Mouse (Mus musculus) embryonic fibroblast, embryonic 13.5 days (primary cell): ENCODE measurements around the gene Cdc14a. TPM values are rescaled to one million over a fixed set of nuclear protein-coding genes. Genes with fewer than 3 reads are reported as not detected.

Experiments used
- H3K27ac ChIP-seq: 2 replicates; pipeline ENCODE4 v1.5.1; 2012; ENCODE audit warnings: low read length, control low read depth, inconsistent platforms; ENCODE audit not compliant: insufficient read depth
- H3K4me1 ChIP-seq: 2 replicates; pipeline ENCODE4 v1.6.1; 2011; ENCODE audit warnings: low read length; ENCODE audit not compliant: control insufficient read depth, insufficient read depth
- H3K4me3 ChIP-seq: 2 replicates; pipeline ENCODE4 v1.5.1; 2011; ENCODE audit warnings: mild to moderate bottlenecking, control low read depth, low read length; ENCODE audit not compliant: insufficient read depth
- CTCF ChIP-seq: IDR thresholded peaks from 2 replicates; pipeline ENCODE4 v1.5.1; 2011; ENCODE audit warnings: mild to moderate bottlenecking, control low read depth, low read length, moderate library complexity, borderline replicate concordance; ENCODE audit not compliant: insufficient read depth
- POLR2A ChIP-seq: IDR thresholded peaks from 2 replicates; pipeline ENCODE4 v1.6.1; 2011; ENCODE audit warnings: low read depth, mild to moderate bottlenecking, control low read depth, low read length, moderate library complexity
- polyA plus RNA-seq: library from polyadenylated mRNA; stranded (reverse); fragments of >200 nt; gene quantifications from 2 replicates; pipeline ENCODE4 v1.2.4, GENCODE M21; 2011; ENCODE audit warnings: low read depth; ENCODE audit not compliant: missing spikeins, insufficient read length

The Cdc14a gene
- polyA plus RNA-seq, 1 experiment = 2.6 TPM

DNA sequence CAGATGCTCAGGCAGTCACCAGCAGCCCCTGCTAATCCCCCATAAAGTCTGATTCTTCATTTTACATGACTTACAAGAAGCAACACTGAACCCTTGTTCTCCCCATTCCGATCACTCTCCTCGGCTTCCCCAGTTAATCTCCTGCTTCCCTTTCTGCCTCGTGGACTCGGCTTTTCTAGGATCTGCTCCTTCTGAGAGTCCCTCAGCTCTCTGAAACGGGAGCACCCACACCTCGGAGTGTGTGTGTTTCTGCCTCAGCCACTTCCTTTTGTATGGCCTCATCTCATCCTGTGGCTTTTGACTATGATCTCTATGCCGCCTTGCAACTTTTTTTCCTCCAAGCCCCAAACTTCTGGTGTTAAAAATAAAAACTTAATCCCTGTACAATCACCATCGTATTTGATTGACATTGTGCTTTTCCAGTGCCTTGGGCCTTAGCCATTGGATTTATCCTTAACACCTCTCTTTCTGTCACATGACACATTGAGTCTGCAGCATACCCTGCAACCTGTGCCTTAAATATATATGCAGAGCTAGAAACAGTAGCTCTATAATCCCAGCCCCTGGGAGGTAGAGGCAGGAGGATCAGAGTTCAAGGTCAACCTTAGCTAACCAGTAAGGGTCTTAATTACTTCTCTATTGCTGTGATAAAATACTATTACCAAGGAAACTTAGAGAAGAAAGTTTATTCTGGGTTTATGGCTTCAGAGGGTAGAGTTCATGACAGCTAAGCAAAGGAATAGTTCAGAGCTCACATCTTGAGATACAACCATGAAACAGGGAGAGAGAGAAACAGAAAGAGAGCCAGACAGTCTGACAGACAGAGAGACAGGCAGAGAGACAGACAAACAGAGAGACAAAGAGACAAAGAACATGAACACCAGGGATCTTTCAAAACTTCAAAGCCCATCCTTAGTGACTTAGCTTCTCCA is 16.5 kb upstream of the Cdc14a start:
- no peak for TF ChIP-seq POLR2A
- no peak for TF ChIP-seq CTCF
- no peak overlapping the region for H3K27ac ChIP-seq
- no peaks in the 10 kb centered on the region for H3K4me1 ChIP-seq
- H3K4me3 ChIP-seq = no peak overlapping the region

DNA sequence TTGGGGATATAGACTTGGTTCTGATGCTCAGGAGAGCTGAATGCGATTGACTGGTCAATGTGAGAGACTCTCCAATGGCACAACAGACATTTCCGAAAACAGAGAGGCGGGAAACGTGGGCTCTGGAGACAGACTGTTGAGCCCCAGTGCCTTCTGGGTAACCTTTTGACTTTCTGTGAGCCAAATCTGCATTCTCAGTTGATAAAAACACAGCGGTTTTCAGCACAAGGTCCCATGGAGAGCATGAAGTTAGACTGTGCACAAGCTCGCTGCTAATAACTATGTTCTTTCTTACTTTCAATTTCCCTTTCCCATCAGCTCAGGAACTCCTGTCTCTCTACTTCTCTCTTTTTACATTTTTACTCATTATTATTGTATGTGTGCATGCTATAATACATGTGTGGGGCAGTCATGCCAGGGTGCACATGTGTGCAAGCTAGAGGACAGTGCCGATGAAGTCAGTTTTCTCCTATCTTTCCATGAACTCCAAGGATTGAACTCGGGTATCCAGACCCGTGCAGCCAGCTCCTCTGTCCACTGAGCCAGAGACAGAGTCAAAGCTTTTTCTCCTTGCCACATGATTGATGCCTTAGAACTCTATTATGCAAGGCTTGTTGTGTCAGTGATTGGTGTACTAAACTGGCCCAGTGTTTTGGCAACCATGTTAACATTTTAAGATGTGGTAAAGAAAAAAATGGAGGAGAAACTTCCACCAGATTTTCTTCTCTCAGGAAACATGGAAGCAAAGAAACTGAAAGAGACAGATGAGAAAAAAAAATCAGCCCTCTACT is 13.2 kb upstream of the Cdc14a start:
- H3K4me3 ChIP-seq = no peak overlapping the region
- TF ChIP-seq CTCF (no peak), POLR2A (no peak)
- H3K27ac ChIP-seq = no peak overlapping the region
- no peaks in the 10 kb centered on the region for H3K4me1 ChIP-seq

DNA sequence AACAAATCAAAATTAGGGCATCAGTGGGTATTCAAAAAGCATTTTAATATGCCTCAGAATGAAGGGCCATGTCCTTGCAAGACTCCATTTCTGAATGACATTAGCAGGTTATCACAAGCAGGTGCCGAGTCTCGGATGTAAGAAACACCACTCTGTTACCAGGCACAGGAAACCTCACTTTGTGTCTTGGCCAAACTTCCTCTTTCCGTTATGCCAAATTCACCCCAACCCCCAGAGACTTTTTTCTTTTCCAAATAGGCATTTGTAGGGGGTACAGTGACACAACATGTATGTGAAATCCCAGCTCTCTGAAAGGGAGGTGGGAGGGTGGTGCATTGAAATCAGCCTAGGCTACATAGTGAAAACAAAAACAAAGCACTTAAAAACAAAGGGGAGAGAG is 12.3 kb upstream of the Cdc14a start:
- no peak overlapping the region for H3K4me3 ChIP-seq
- no peaks in the 10 kb centered on the region for H3K4me1 ChIP-seq
- no peak overlapping the region for H3K27ac ChIP-seq
- TF ChIP-seq POLR2A = no peak
- TF ChIP-seq CTCF = no peak

DNA sequence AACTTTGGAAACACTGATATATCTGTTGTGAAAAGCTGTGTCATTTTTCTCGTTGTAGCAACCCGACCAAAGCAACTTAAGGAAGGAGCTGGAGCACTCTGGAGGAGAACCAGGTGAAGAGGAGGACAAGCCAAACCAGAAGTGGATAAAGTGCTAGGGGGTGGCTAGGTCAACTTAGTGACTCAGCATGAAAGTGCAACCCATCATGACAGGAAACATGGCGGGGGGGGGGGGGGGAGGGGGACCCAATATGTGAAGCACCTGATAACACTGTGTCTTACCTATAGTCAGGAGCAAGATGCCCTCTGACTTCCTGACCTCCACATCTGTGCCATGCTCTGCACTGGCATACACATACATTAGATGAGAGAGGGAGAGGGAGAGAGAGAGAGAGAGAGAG is 10.9 kb upstream of the Cdc14a start:
- no peaks in the 10 kb centered on the region for H3K4me1 ChIP-seq
- TF ChIP-seq POLR2A = no peak
- TF ChIP-seq CTCF = no peak
- H3K27ac ChIP-seq = no peak overlapping the region
- H3K4me3 ChIP-seq = no peak overlapping the region

DNA sequence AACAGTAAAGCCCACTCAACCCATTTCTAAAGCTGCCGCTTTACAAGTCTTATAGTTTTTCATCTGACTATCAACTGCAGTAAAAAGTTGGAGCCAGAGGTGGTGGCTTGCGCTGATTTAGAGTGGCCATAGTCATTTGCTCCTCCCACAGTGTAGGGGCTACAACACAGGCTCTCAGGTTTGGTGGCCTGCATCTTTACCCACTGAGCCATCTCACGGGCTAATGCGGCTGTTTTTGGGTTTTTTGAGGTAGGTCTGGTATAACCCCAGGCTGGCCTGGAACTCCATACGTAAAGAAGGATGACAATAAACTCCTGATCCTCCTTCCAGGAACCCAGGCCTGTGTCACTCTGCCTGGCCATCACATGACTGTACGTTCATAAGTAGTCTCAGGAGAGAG is 2.1 kb upstream of the Cdc14a start:
- Histone ChIP-seq H3K4me3 (no peak overlapping the region), H3K4me1 (0 out of 2 replicates have a peak, but pooled peaks cover 2% of the 10 kb centered on the region), H3K27ac (no peak overlapping the region)
- TF ChIP-seq POLR2A (no peak), CTCF (no peak)

DNA sequence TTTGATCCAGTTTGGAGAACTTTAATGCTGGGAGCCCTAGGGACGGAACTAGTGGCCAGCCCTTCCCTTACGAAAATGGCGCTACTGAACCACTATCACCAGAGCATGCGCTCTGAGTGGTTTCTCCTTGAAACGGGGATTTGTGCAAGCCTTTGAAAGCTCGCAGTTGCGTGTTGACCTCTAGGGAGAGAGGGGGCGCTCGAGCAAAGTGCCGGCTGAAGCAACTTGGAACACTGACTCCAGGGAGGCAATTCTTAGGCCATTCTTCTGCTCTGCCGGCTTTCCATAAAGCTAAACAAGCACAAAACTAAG is 1.1 kb upstream of the Cdc14a start:
- peak overlapping the region; percentile 66 for H3K27ac ChIP-seq
- H3K4me3 ChIP-seq = peak overlapping the region; percentile 71
- peak; percentile 54; the same call in 1 of the 2 replicates for TF ChIP-seq CTCF
- peak; percentile 75 for TF ChIP-seq POLR2A

DNA sequence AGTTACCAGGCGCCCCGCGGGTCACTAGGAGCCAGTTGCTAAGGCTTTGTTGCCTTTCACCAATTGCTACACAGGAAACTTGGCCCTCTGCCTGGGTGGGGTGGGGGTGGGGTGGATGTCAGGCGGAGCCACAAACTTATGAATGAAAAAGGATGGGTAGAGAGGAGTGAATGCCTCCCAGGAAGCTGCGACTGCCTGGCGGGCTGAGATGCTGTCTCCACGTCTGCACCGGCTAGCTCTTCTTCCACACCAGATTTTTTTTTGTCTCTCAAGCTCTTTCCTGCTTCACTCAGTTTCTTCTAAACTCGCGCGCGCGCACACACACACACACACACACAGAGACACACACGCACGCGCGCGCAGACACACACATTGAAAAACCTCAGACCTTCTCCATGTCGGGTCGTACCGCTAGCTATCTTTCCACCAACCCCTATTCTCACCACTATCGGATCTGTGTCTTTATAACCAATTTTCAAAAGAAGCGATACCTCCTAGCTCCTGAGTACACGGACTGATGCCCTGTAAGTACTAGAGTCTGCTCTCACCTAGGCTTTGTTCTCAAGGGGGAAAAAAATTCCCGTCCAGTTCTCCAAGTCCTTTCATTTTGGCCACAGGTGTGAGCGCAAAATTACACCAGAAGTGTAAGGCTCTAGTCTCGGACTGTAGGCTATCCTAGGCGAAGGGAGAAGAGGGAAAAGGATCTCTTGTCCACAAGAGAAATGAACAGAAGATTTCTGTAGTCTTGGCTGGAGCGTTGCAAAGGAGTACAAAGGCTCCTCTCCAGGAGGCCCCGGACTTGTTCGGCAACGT is 534 bp upstream of the Cdc14a start:
- TF ChIP-seq POLR2A (no peak; the same call in 1 of the 2 replicates), CTCF (no peak)
- Histone ChIP-seq H3K27ac (peak overlapping the region; percentile 66), H3K4me1 (0 out of 2 replicates have a peak, but pooled peaks cover 2% of the 10 kb centered on the region), H3K4me3 (peak overlapping the region; percentile 71)

More for the DNA sequence above, 1.1 kb upstream of the Cdc14a start:
- H3K4me1 ChIP-seq = 0 out of 2 replicates have a peak, but pooled peaks cover 2% of the 10 kb centered on the region

DNA sequence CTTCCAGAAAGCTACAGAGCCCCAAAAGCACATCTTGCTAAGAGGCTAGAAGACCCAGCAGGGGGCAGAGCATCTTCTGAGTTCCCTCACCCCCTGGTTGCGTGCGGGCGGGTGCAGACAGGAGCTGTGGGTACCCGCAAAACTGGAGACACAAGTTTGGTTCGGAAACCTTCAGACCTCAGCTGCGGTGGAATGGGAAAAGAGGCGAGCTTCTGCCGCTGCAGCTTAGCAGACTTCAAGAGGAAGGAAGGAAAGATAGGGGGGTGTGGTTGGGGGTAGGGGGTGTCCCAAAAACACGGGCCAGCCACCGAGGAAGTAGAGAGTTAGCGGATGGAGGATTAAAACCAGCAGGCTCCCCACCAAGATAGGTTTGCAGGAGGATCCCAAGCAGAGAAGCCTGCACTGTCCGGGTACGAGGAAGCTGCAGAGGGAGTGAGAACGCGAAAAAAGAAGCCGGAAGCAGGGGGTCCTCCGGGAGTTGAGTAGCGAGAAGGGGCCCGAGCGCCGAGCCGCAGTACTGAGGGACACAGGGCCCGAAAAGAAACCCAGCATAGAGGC is 958 bp downstream of the Cdc14a start:
- no peak overlapping the region for H3K27ac ChIP-seq

DNA sequence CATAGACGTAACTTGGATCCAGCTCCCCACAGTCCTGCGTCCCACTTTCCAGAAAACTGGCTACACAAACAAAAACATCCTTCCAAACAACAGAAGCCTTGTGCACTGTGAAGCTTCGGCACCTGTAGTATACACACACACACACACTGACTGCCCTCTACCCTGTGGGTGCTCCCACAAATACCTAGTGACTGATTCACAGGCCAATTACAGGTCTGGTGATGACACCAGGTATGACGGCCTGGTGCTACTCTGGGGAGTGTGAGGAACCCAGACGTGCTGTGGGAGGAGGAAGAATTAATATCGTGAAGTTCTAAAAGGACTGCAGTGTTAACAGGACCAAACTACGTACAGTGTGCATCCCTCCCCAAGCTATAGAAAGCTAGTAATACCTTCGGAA is 1.8 kb downstream of the Cdc14a start:
- TF ChIP-seq CTCF = no peak
- TF ChIP-seq POLR2A = no peak
- Histone ChIP-seq H3K27ac (no peak overlapping the region), H3K4me1 (0 out of 2 replicates have a peak, but pooled peaks cover 2% of the 10 kb centered on the region), H3K4me3 (no peak overlapping the region)

More for the DNA sequence above, 958 bp downstream of the Cdc14a start:
- Histone ChIP-seq H3K4me3 (peak overlapping the region; percentile 71), H3K4me1 (0 out of 2 replicates have a peak, but pooled peaks cover 2% of the 10 kb centered on the region)
- no peak for TF ChIP-seq POLR2A
- TF ChIP-seq CTCF = no peak
